Mouse (Mus musculus): ENCODE measurements around the gene Slc27a1.

Slc27a1 gene

GRCm38 (mm10) chr8:71579476-71579875, 10.8 kb downstream of the Slc27a1 start:
- intact Hi-C loops (cut with DNase I), result no loop called here

- intact Hi-C loops (cut with DNase I), result no loop called here
Observed at GRCm38 (mm10) chr8:71580201-71580600, 11.5 kb downstream of the Slc27a1 start.

GRCm38 (mm10) chr8:71586891-71587290, 18.2 kb downstream of the Slc27a1 start:
- intact Hi-C loops (cut with DNase I), result no loop called here

- intact Hi-C loops (cut with DNase I), result no loop called here
Observed at GRCm38 (mm10) chr8:71588762-71589161, 20.1 kb downstream of the Slc27a1 start.

- intact Hi-C loops (cut with DNase I), result no loop called here
Observed at GRCm38 (mm10) chr8:71591017-71591416, 22.3 kb downstream of the Slc27a1 start.

GRCm38 (mm10) chr8:71591471-71592373, 23.0 kb downstream of the Slc27a1 start, which contains the start of gene Pgls:
Gene Pgls (plus strand): TSS chr8:71592176.
- intact Hi-C loops (cut with DNase I), result no loop called here

- intact Hi-C loops (cut with DNase I), result no loop called here
Observed at GRCm38 (mm10) chr8:71592374-71593170, 23.9 kb downstream of the Slc27a1 start.

- intact Hi-C loops (cut with DNase I), result no loop called here
Observed at GRCm38 (mm10) chr8:71593556-71594323, 25.1 kb downstream of the Slc27a1 start.

GRCm38 (mm10) chr8:71594324-71594722, 25.6 kb downstream of the Slc27a1 start:
- intact Hi-C loops (cut with DNase I), result no loop called here

GRCm38 (mm10) chr8:71595862-71596261, 27.2 kb downstream of the Slc27a1 start:
- intact Hi-C loops (cut with DNase I), result loop anchor here (1.0 to 2.0 kb wide), 2 partner anchors 35 to 65 kb away; no protein-coding TSS in a partner anchor

- intact Hi-C loops (cut with DNase I), result loop anchor here (1.0 to 2.0 kb wide), 2 partner anchors 35 to 64 kb away; no protein-coding TSS in a partner anchor
Observed at GRCm38 (mm10) chr8:71596384-71596783, 27.7 kb downstream of the Slc27a1 start.

- intact Hi-C loops (cut with DNase I), result loop anchor here (1.0 to 2.0 kb wide), 2 partner anchors 35 to 64 kb away; no protein-coding TSS in a partner anchor
Observed at GRCm38 (mm10) chr8:71596798-71597197, 28.1 kb downstream of the Slc27a1 start.

GRCm38 (mm10) chr8:71597451-71597850, 28.8 kb downstream of the Slc27a1 start, which contains the start of gene Fam129c:
Gene Fam129c (plus strand): TSS chr8:71597648.
- intact Hi-C loops (cut with DNase I), result loop anchor here (2.0 kb wide), 1 partner anchor 63 kb away; no protein-coding TSS in a partner anchor

GRCm38 (mm10) chr8:71598375-71598774, 29.7 kb downstream of the Slc27a1 start:
- intact Hi-C loops (cut with DNase I), result no loop called here

GRCm38 (mm10) chr8:71598841-71599240, 30.2 kb downstream of the Slc27a1 start:
- intact Hi-C loops (cut with DNase I), result no loop called here

GRCm38 (mm10) chr8:71601939-71602665, 33.4 kb downstream of the Slc27a1 start:
- intact Hi-C loops (cut with DNase I), result no loop called here

GRCm38 (mm10) chr8:71602666-71603334, 34.1 kb downstream of the Slc27a1 start:
- intact Hi-C loops (cut with DNase I), result no loop called here

- intact Hi-C loops (cut with DNase I), result no loop called here
Observed at GRCm38 (mm10) chr8:71604021-71604420, 35.3 kb downstream of the Slc27a1 start.

- intact Hi-C loops (cut with DNase I), result loop anchor here (5.0 kb wide), 1 partner anchor 51 kb away; no protein-coding TSS in a partner anchor
Observed at GRCm38 (mm10) chr8:71610822-71611651, 42.4 kb downstream of the Slc27a1 start, which contains the start of gene Colgalt1. Gene Colgalt1 (plus strand): TSS chr8:71610998.

Data from adrenal gland (tissue).